Mouse (Mus musculus): ENCODE data around the gene Ctso.

Gene Ctso

DNA sequence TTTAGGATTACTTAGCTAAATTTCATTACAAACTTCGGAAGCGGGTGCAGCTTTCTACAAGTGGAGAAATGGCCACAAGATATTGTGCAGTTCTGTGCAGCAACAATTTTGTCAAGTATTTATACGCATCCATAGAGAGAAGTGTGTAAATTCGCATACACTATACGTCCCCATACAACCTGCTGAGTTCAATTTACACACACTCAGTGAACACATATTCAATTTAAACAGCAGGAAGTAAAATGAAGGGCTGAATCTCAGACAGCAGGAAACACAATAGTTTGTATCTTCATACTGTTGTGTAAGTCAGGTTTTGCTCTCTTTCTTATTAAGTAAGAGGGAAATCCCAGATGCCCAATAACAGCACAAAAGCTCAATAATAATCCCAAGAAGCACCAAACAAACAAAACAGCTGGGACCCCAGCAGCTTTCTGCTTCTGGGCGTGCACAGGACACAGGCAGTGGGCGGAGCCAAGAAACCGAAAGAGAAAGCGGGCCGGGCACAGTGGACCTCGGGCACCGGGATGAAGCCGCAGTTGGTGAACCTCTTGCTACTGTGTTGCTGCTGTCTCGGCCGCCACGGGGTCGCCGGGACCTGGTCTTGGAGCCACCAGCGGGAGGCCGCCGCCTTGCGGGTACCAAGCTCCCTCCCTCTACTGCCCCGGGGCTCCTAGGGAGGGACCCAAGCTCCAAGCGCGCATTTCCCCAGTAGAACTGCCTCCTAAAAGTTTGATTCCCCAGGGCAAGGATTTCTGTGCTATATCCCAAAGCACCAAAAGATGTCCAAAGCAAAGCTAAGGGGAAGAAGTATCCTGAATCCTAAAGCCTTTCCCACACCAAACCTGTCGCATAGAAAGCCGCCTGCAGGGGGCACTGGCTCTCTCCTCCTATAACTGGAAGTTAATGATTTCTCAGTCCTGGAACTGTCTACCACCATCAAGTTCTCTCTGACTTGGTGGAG, at the start of gene Ctso:
Ctso (plus strand) TSS at position 461 of the 961 bp plus-strand sequence.
- peak; percentile 75 for DNase-seq (ENCODE audit: extremely low spot score, low spot score)

- DNase-seq (ENCODE audit: extremely low spot score, low spot score), result no peak
Observed at GRCm38 (mm10) chr3:81883916-81884315, 48.5 kb upstream of the Ctso start.

- DNase-seq (ENCODE audit: extremely low spot score, low spot score), result no peak
Observed at GRCm38 (mm10) chr3:81885566-81885965, 46.8 kb upstream of the Ctso start.

GRCm38 (mm10) chr3:81889137-81889536, 43.3 kb upstream of the Ctso start:
- DNase-seq (ENCODE audit: extremely low spot score, low spot score), result no peak

DNA sequence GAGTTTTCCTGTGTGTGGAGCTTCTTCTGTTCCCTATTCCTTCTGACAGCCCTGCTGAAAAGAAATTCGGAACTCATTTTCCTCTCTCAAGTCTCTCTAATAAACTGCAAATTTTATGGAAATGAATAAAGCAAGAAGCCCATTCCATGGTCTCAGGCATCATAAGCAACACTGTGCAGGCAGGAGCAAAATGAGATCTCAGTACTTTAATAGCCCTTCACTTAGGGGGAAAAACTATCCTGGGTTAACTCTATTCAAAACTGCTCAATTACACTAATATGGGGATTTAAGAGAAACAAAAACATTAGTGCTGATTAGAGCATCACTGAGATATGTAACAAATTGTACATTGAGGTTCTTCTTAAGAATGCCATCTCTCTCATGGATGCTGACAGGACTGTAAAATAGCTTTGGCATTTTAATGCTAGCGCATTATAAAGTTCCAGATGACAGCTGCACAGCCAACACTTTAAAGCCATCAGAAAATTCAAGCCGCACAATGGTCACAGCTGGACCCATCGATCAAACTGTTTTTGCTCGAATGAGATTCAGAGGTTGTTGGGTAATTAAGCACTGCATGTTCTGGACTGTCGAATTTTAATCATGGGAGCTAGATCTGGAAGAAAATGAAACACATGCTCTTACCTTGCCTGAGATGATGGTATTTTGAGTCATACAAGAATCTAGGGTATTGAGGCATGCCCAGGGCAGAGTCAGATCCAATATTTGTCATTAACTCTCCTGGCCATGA, 21.9 kb upstream of the Ctso start:
- no peak for DNase-seq (ENCODE audit: extremely low spot score, low spot score)

DNA sequence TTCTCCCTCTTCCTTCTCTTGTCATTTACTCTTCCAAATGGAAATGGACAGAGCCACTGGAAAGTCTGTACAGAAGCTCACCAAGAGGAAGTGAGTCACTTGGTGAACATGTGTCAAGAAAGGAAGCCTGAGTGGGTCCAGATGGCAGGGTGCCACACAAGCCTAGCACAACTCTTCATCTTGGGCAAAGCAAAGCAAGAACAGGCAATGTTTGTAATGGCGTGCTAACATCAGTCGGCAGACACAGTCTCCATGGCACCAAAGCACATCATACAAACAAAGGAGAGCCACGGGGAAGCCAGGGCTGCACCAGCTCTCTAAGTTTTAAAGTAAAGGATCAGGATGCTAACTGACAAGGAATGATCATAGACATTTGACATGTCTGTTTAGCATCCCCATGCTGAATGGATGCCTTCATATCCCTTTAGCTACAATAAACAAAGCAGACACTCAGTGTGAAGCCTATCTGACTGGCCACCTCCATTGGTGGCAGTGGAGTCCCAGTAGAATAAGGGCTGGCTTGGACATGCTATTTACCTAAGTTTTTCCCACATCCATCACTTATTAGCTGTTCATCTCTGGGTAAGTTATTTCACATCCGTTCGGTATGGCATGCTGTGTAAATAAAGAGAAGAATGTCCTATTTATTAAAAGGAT, 16.2 kb upstream of the Ctso start:
- DNase-seq (ENCODE audit: extremely low spot score, low spot score), result no peak

- no peak for DNase-seq (ENCODE audit: extremely low spot score, low spot score)
Observed at GRCm38 (mm10) chr3:81917354-81917935, 15.0 kb upstream of the Ctso start.

DNA sequence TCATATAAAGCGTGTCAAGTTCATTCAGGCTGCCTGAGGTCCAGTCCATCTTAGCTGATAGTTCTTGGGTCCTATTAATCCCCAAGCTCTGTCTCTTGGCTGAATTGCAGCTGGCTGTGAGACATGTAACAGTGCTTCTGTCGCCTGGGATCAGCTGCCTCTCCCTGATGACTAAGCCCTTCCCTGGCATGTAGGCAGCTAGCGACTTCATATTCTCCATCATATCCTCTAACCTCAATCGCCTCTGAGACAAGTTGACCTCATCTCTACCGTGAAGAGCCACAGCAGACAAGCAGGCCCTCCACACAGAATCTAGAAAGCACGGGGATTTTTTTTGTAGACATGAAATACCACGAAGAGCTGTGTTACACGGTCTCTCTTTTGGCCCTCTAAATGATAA, 14.2 kb upstream of the Ctso start:
- DNase-seq (ENCODE audit: extremely low spot score, low spot score), result no peak

DNA sequence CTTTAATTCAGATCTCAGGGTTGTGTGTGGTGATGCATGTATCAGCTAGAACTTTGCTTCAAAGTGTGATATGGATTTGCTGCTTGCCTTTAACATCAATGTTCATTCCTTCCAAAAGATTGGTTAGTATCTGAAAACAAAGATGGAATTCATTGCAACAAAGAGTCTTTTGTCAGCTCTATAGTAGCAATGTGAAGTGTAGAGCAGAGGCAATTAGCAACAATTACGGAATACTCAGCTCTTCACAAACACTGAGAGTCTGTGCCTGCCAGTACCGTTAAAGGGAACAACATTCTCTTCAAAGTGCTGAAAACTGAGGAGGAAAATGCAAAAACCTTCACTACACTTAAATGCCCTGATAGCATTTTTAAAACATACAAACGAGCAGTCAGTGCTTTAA, 12.7 kb upstream of the Ctso start:
- no peak for DNase-seq (ENCODE audit: extremely low spot score, low spot score)

DNA sequence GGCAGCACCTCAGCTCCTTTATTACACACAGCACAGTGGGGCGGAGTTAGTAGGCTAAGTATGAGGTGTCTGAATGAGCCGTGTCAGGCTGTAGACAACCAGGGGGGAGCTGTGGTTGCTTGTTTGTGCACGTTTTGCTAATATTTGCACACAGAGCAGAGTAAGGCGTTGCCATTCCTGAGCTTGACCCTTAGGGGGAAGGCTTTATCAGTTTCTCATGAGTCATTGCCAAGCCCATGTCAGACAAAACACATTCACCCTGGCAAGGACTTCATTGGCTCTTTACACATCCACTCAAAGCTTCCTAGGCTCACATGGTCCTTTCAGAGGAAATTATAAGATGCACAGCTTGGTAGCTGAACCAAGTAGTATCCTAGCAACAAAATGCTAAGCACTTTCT, 9.5 kb upstream of the Ctso start:
- DNase-seq (ENCODE audit: extremely low spot score, low spot score), result no peak

DNA sequence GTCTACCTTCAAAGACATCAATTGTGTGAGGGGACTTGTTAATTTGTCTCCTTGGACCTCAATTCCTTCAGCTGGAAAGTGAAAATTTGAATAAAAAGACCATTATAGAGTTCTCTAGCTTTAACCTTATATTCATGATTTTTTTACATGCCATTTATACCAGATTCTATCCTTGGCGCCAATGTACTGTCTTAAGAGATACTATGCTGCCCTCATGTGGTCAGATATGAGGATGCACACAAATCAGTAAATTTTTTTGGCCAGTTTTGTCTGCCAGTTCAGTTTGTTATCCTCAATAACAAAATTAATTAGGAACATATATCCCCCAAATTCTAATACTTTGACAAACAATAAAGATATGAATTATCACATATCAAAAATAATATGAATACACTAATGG, 7.5 kb upstream of the Ctso start:
- no peak for DNase-seq (ENCODE audit: extremely low spot score, low spot score)

DNA sequence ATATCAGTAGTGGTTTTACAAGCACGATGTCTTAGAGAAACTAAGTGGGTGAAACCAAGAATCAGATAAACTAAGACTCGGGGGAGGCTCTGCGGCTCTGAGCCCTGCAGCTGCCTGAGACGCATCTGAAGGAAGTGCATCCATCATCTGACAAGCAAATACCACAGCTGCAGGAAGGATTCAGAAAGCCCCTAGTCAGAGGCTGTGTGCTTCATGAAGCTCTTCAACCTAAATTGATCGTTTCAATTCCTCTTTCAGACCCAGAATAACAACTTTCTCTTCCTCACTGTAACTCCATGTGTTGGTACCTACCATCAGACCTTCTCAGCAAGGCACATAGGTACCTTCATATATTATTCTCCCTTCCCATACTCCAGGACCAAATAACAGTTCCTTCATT, 6.5 kb upstream of the Ctso start:
- no peak for DNase-seq (ENCODE audit: extremely low spot score, low spot score)

DNA sequence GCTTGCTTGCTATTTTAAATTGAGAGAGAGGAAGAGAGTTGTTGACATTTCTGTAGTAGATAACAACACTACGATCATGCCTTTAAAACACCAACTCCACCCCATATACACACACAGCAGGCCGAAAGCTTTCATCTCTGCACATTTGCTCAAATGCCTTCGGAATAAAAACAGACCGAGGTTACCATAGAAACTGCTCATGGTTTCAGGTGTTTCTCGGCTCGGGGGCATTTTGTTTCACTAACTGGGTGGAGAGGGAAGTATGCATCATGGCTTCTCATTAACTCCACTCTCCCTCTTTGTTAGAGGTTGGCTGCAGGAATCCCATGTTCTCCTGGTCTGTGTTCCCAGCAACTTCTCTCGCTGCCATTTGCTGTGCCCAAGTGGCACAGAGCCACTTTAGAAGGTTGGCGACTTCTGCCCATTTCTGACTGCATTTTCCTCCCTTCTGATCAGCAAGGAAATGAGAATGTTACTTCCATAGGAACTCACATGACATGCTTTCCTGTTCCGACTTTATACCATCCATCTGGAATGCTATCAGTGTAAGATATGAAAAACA, 5.6 kb upstream of the Ctso start:
- no peak for DNase-seq (ENCODE audit: extremely low spot score, low spot score)

DNA sequence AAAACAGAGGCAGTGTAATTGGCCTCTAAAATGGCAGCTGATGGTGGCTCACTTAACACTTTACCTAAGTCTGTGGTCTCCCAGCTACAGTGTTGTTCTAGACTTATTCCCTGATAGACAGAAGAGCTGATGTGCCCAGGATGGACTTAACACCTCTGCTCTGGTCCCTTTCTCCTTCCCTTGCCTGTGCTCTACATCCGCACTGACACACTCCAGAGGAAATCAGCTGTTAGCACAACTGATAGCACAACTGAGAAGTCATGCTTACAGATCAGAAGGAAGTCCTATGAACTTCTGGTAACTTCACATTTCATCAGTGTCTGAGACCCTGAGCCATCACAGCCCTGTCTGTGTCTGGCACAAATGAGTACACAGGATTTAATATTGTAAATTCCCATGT, 3.3 kb upstream of the Ctso start:
- DNase-seq (ENCODE audit: extremely low spot score, low spot score), result no peak

DNA sequence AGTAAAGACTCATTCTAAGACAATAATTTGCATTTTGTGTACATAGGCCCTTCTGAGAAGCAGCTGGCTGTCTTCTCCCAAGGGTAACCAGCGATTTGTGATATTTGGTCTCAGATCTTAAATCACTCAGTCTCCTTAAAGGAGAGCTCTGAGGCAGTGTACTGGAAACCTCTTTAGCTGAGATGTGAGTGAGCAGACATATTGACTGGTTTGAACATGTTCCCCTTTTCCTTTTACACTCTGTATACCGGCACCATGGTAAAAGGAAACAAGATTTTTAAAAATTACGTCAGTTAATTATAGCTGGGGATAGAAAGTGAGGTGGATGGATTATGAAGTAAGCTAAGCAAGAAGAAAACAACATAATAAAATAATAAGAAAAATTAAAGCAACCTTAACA, 706 bp upstream of the Ctso start:
- DNase-seq (ENCODE audit: extremely low spot score, low spot score), result no peak

GRCm38 (mm10) chr3:81933348-81933747, 947 bp downstream of the Ctso start:
- DNase-seq (ENCODE audit: extremely low spot score, low spot score), result no peak

DNA sequence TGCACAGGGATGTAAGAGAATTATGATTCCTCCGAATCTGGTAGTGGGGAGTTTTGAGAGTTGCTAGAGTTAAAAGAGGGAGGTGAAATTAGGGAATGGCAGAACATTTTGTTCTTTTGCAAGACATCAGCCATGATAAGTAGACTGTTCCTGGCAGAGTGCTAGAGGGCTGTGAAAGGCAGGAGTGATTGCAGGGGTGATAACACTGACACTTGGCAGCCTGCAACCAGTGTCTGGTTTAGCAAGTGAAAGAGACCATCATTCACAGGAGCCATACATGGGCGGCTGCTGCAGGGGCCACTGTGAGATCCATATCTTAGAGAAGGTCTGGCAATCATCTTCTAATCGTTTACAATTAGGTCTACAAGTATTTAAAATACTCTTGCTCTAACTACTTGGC, 6.5 kb downstream of the Ctso start:
- no peak for DNase-seq (ENCODE audit: extremely low spot score, low spot score)

- no peak for DNase-seq (ENCODE audit: extremely low spot score, low spot score)
Observed at GRCm38 (mm10) chr3:81942341-81942740, 9.9 kb downstream of the Ctso start.

- no peak for DNase-seq (ENCODE audit: extremely low spot score, low spot score)
Observed at GRCm38 (mm10) chr3:81943097-81943496, 10.7 kb downstream of the Ctso start.

DNA sequence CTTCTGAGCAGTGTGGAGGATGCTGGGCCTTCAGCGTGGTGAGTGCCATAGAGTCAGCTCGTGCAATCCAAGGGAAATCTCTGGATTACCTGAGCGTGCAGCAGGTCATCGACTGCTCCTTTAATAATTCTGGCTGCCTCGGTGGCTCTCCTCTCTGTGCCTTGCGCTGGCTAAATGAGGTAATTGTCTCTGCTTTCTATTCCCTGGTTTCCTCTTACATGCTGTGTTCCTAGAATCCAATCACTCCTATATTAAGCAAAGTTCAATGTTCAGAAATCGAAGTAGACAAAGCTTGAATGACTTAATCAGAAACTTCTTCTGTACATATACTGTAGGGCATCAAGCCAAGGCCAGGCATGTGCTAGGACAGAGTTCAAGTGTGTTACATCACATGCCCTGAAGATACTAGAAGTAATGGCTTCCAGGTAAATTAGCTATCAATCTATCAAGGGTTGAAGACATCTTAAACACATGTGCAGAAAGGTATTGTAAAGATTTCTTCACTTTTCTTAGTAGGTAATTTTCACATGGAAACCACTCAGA, 12.5 kb downstream of the Ctso start:
- no peak for DNase-seq (ENCODE audit: extremely low spot score, low spot score)

DNA sequence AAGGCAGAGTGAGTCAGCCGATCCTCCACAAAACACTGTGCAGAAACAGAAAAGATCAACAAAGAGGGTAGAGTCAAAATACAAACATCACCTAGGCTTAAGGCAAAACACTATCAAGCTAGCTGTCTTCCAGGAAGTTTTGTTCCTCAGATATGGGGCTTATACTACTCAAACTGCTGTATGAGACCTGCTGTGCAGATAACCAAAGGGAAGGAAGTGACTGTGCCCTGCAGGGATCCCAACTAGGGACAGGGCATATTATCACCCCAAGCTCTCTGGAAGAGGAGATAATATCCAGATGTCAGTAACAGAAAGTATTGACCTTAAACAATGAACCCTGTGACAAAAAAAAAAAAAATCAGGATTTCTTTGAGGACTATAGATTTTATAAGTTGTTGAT, 16.6 kb downstream of the Ctso start:
- DNase-seq (ENCODE audit: extremely low spot score, low spot score), result no peak

Data from neural tube, embryonic 10.5 days (tissue).